Mouse (Mus musculus) liver, embryonic 13.5 days (tissue): ENCODE data around the gene Zfp961. TPM values are rescaled to one million over a fixed set of nuclear protein-coding genes. Genes with fewer than 3 reads are reported as not detected.
"Not testable (repeated sequence)": the region's sequence is repeated elsewhere in the genome, so short reads cannot be mapped to it uniquely, and the experiment has no call there.

Source experiments
- ATAC-seq: fragments of 200-750 bp; cut with Nextera tagmentation; 2 replicates; pipeline ENCODE4 v1.8.0; 2017; ENCODE audit warnings: low read depth, mild to moderate bottlenecking, moderate number of reproducible peaks, moderate library complexity
- DNase-seq: peaks from one replicate; pipeline ENCODE4 v3.0.0; 2022
- H3K27ac ChIP-seq: fragments of 300-500 bp; sonication (generic); 2 replicates; pipeline ENCODE4 v1.5.1; 2015; ENCODE audit warnings: moderate library complexity, mild to moderate bottlenecking, inconsistent platforms
- H3K27me3 ChIP-seq: fragments of 300-500 bp; sonication (generic); 2 replicates; pipeline ENCODE4 v1.6.1; 2015; ENCODE audit warnings: mild to moderate bottlenecking, inconsistent platforms
- H3K36me3 ChIP-seq: fragments of 300-500 bp; sonication (generic); 2 replicates; pipeline ENCODE4 v1.6.1; 2015; ENCODE audit warnings: mild to moderate bottlenecking, inconsistent platforms
- H3K4me1 ChIP-seq: fragments of 300-500 bp; sonication (generic); replicated peaks from 2 replicates; pipeline ENCODE4 v1.6.1; 2015; ENCODE audit warnings: inconsistent platforms
- H3K4me2 ChIP-seq: fragments of 300-500 bp; sonication (generic); 2 replicates; pipeline ENCODE4 v1.6.1; 2015; ENCODE audit warnings: inconsistent platforms, mild to moderate bottlenecking, moderate library complexity
- H3K4me3 ChIP-seq: fragments of 300-500 bp; sonication (generic); replicated peaks from 2 replicates; pipeline ENCODE4 v1.5.1; 2015; ENCODE audit warnings: mild to moderate bottlenecking, inconsistent platforms
- H3K9ac ChIP-seq: fragments of 300-500 bp; sonication (generic); 2 replicates; pipeline ENCODE4 v1.6.1; 2015; ENCODE audit warnings: mild to moderate bottlenecking, inconsistent platforms
- H3K9me3 ChIP-seq: fragments of 300-500 bp; sonication (generic); replicated peaks from 2 replicates; pipeline ENCODE4 v1.6.1; 2016; ENCODE audit warnings: inconsistent platforms
- WGBS: fragments of 180-500 bp; shearing (Covaris S2); methylation state at CpG from one replicate; pipeline ENCODE4 v1.1.7; 2015; ENCODE audit not compliant: insufficient replicate concordance; 5-methylcytosine and 5-hydroxymethylcytosine counted together
- polyA plus RNA-seq: library from polyadenylated mRNA; unstranded; fragments of >200 nt; fragmentation: Nextera tagmentation; extraction: Ambion mirVana; gene quantifications from 2 replicates; pipeline ENCODE4 v1.2.1, GENCODE M21; 2015

Gene Zfp961
- polyA plus RNA-seq, 1 experiment from 2014 or later: 9.0 TPM

DNA sequence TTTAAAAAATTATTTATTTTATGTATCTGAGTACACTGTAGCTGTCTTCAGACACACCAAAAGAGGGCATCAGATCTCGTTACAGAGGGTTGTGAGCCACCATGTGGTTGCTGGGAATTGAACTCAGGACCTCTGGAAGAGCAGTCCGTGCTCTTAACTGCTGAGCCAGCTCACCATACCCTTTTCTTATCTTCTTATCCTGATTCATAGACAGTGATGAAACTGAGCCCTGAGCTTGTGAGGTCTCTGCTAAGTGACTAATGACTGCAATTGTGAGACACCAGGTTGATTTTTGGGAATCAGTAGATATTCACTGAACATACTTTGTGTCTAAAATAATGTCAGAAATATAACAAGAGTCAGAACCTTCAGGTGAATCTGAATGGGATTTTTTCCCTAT lies 12.8 kb upstream of the Zfp961 start:
- not testable (repeated sequence) for H3K4me1 ChIP-seq, DNase-seq, H3K9me3 ChIP-seq, ATAC-seq, H3K27me3 ChIP-seq, H3K4me3 ChIP-seq, H3K9ac ChIP-seq, H3K27ac ChIP-seq, H3K36me3 ChIP-seq, H3K4me2 ChIP-seq
- 59% methylated on average over 2 of the region's 2 CpGs for WGBS

DNA sequence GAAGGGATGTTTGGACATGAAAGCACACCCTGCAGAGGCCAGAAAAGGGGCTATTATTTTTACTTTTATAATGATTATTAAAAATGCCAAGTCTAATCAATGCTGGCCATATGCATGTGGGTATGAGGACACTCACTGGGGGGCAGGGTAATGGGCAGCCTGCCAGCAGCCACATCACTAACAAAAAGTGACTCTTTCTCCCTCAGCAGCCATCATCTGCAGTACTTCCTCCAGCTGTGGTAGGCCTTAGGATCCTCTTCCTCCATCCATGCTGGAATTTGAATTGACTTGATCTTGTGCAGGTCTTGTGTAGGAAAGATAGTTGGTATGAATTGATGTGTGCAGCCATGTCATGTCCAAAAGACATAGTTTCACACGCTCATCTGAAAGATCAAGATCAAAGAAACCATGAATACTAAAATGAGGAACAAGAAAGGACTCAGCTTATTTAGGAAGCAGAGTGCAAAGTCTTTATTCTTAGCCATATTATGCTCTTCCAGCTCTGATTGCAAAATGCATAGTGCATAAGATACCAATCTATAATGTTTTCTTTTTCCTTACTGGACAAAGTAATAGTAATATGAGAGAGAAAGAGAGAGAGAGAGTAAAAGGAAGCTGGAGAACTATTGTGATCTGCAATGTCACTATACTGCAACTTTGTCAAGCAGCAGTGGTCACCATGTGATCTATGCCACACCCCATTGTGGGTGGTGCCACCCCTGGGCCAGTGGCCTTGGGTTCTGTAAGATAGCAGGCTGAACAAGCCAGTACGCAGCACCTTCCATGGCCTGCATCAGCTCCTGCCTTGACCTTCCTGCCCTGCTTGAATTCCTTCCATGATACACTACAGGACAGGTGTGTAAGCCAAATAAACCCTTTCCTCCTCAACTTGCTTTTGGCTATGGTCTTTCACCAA lies 10.3 kb upstream of the Zfp961 start:
- Histone ChIP-seq H3K27ac (no peak overlapping the region), H3K4me2 (no peak overlapping the region), H3K9me3 (no peaks in the 10 kb centered on the region), H3K4me1 (peaks cover 9% of the 10 kb centered on the region), H3K27me3 (peaks cover 2% of the 10 kb centered on the region), H3K4me3 (no peak overlapping the region), H3K9ac (no peak overlapping the region), H3K36me3 (no peaks in the 10 kb centered on the region)
- WGBS: 40% methylated on average over 2 of the region's 2 CpGs
- ATAC-seq: peak; percentile 87
- DNase-seq: peak; percentile 57

DNA sequence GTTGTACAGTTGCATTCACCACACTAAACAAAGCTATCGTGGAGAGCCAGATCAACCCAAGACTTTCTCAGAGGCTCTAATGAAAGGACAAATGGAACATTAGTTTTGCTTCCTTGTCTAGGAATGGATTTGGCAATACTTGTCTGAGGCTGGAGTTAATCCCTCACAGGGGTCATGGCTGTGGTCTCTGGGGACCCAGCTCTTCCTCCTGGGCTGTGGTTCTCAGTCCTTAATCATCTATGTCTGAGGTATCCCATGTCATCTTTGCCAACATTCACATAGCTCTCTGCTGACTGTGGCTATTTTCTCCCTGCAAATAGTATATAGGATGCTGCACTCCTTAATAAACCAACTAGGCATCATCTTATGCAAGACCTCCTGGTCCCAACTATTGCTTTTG lies 9.1 kb upstream of the Zfp961 start:
- Histone ChIP-seq H3K9ac (no peak overlapping the region), H3K9me3 (no peaks in the 10 kb centered on the region), H3K4me1 (peaks cover 9% of the 10 kb centered on the region), H3K4me2 (no peak overlapping the region), H3K27me3 (peaks cover 4% of the 10 kb centered on the region), H3K36me3 (no peaks in the 10 kb centered on the region), H3K4me3 (no peak overlapping the region), H3K27ac (no peak overlapping the region)
- 63% methylated on average over 1 of the region's 1 CpGs for WGBS
- ATAC-seq (no peak), DNase-seq (no peak)

DNA sequence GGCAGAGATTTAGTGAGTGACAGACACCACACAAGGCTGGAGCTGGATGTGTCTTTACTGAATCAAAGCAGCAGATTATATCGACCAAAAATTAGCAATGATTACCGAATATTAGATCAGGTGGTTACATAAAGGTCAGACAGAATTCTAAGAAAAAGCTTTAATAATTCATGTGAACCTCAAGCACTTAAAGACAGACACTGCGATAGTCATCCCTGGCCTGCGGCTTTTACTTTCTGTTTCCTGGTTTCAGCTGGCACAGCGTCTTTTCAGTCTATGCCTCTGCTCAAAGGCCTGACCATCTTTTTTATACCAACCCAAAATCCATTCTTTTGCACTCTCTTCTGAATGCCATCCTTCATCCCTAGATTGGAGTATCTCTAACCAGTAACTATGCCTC lies 2.2 kb upstream of the Zfp961 start:
- H3K4me2 ChIP-seq: no peak overlapping the region

DNA sequence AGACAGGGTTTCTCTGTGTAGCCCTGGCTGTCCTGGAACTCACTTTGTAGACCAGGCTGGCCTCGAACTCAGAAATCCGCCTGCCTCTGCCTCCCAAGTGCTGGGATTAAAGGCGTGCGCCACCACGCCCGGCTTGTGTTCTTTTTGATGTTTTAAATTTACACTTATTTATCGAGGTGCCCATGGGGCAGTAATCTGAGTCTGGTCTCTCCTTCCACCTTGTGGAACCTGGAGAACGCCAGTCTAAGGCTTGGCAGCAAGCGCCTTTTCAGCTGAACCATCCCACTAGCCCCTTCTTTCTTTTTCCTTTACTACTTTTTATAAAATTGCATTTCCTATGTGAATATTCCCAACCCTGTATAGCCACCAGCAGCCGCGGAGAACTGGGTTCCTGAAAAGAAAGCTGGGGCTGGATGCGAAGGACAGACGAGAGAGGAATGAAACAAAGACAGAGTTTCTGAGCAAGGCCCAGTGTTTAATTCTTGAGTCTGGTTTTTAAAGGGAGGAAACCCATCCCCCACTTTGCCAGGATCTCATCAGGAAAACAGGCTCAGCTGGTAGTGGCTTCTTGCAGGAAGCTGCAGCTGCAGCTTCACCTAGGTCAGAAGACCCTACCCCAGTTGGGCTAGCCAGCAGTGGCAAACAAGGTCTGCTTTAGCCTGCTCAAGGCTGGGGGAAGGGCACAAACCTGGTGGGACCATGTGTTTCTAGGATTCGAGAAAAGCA lies 761 bp downstream of the Zfp961 start:
- 0 out of 2 replicates have a peak, but pooled peaks cover 3% of the 10 kb centered on the region for H3K27me3 ChIP-seq
- peak overlapping the region; percentile 72 for H3K4me3 ChIP-seq
- no peaks in the 10 kb centered on the region for H3K9me3 ChIP-seq
- 21% methylated on average over 14 of the region's 14 CpGs for WGBS
- peaks cover 24% of the 10 kb centered on the region for H3K4me1 ChIP-seq
- ATAC-seq: no peak
- H3K36me3 ChIP-seq: peaks cover 20% of the 10 kb centered on the region
- 0 out of 2 replicates have a peak overlapping the region, but pooled peaks have one; percentile 1 for H3K27ac ChIP-seq
- H3K4me2 ChIP-seq: peak overlapping the region; percentile 79
- peak; percentile 1 for DNase-seq
- peak overlapping the region; percentile 84 for H3K9ac ChIP-seq

More for the DNA sequence above, 2.2 kb upstream of the Zfp961 start:
- no peak overlapping the region for H3K4me3 ChIP-seq
- H3K27ac ChIP-seq: no peak overlapping the region
- peaks cover 6% of the 10 kb centered on the region; the same call in 1 of the 2 replicates for H3K36me3 ChIP-seq
- H3K27me3 ChIP-seq: peaks cover 7% of the 10 kb centered on the region
- 74% methylated on average over 5 of the region's 5 CpGs for WGBS
- ATAC-seq (no peak), DNase-seq (no peak)
- H3K9me3 ChIP-seq: no peaks in the 10 kb centered on the region
- H3K4me1 ChIP-seq: peaks cover 24% of the 10 kb centered on the region
- no peak overlapping the region for H3K9ac ChIP-seq

DNA sequence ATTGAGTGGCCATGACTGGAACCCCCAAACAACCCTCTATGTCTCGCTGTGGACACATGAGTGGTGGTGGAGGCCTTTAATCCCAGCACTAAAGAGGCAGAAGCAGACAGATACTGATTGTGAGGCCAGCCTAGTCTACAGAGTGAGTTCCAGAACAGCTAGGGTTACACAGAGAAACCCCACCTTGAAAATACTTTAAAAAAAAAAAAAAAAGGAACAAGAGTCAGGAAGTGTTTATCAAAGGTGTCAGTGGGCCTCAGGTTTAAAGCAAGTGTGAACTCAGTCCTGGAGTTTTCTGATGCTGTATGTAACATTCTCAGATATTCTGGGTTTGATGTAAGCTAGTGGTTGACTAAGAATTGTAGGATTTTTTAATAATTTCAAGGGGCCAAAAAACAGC lies 1.7 kb downstream of the Zfp961 start:
- H3K4me3 ChIP-seq: 0 out of 2 replicates have a peak overlapping the region, but pooled peaks have one; percentile 72
- peak overlapping the region; percentile 84; the same call in 1 of the 2 replicates for H3K9ac ChIP-seq
- 83% methylated on average over 1 of the region's 1 CpGs for whole genome bisulfite sequencing
- ATAC-seq (no peak), DNase-seq (no peak)
- H3K27ac ChIP-seq: no peak overlapping the region
- H3K4me1 ChIP-seq: peaks cover 24% of the 10 kb centered on the region
- H3K4me2 ChIP-seq: peak overlapping the region; percentile 79
- 0 out of 2 replicates have a peak, but pooled peaks cover 3% of the 10 kb centered on the region for H3K27me3 ChIP-seq
- H3K36me3 ChIP-seq: peaks cover 20% of the 10 kb centered on the region
- no peaks in the 10 kb centered on the region for H3K9me3 ChIP-seq

DNA sequence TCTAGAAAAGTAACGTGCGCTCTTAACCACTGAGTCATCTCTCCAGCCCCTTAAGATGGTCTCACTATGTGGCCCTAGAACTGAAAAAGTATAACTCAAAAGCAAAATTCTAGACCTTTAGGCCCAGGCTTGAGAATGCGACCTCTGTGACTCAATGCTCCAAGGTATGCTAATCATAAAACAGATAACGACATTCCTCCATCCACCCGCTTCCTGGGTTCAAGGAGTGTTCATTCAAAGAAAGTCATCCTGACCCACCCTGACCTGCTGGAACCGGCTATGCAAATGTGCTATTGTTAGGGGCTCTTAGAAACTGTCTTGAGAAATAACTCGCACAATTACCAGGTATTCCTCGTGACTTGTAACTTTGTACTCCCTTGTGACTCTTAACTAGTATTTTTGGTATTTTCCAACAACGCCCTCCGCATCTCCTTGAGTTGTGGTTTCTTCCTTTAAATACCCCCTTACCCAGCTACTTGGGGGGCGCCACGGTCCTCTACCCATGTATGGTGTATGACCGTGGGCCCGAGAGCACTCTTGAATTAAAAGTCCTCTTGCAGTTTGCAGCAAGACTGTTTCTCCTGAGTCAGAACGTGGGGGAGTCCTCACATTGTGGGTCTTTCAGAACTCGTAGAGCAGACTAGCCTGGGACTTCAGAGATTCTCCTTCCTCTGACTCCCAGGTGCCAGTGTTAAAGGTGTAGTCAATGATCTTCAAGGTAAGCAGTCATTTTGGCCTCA lies 2.3 kb downstream of the Zfp961 start:
- DNase-seq, H3K9me3 ChIP-seq, H3K27me3 ChIP-seq, H3K27ac ChIP-seq, H3K9ac ChIP-seq, ATAC-seq, H3K4me2 ChIP-seq, H3K4me3 ChIP-seq: not testable (repeated sequence)
- 88% methylated on average over 16 of the region's 16 CpGs for WGBS
- H3K36me3 ChIP-seq: peaks cover 20% of the 10 kb centered on the region
- peaks cover 24% of the 10 kb centered on the region for H3K4me1 ChIP-seq

DNA sequence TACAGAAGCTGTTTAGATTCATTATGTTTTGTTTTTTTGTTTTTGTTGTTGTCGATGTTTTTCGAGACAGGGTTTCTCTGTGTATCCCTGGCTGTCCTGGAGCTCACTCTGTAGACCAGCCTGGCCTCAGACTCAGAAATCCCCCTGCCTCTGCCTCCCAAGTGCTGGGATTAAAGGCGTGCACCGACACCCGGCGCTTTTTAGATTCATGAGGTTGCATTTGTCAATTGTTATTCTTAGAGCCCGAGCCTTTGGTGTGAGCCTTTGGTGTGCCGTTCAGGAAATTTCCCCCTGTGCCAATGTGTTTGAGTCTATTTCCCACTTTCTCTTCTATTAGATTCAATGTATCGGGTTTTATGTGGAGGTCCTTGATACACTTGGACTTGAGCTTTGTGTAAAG lies 3.8 kb downstream of the Zfp961 start:
- Histone ChIP-seq H3K9ac (no peak overlapping the region), H3K9me3 (no peaks in the 10 kb centered on the region), H3K4me1 (peaks cover 24% of the 10 kb centered on the region), H3K4me2 (no peak overlapping the region), H3K4me3 (no peak overlapping the region), H3K36me3 (peaks cover 20% of the 10 kb centered on the region), H3K27ac (no peak overlapping the region), H3K27me3 (no peaks in the 10 kb centered on the region)
- no peak for ATAC-seq
- 92% methylated on average over 9 of the region's 9 CpGs for WGBS
- DNase-seq: no peak

DNA sequence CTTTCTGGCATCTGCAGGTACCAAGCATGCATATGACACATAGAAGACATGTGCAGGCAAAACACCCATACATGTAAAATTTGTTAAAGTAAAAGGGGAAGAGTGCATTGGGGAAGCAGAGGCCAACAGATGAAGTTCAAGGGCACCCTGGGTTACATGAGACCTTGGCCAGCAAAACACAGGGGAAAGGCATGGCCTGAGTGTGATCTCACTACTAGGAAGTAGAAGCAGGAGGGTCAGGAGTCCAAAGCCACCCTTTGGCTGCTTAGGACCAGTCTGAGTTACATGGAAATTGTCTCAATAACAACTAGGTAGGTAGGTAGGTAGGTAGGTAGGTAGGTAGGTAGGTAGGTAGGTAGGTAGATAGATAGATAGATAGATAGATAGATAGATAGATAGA lies 9.6 kb downstream of the Zfp961 start:
- Histone ChIP-seq H3K9ac (no peak overlapping the region), H3K27ac (no peak overlapping the region), H3K27me3 (no peaks in the 10 kb centered on the region), H3K4me3 (no peak overlapping the region), H3K9me3 (no peaks in the 10 kb centered on the region), H3K4me1 (peaks cover 9% of the 10 kb centered on the region; the same call in 1 of the 2 replicates), H3K36me3 (peaks cover 16% of the 10 kb centered on the region), H3K4me2 (no peak overlapping the region)
- DNase-seq (no peak), ATAC-seq (no peak)

DNA sequence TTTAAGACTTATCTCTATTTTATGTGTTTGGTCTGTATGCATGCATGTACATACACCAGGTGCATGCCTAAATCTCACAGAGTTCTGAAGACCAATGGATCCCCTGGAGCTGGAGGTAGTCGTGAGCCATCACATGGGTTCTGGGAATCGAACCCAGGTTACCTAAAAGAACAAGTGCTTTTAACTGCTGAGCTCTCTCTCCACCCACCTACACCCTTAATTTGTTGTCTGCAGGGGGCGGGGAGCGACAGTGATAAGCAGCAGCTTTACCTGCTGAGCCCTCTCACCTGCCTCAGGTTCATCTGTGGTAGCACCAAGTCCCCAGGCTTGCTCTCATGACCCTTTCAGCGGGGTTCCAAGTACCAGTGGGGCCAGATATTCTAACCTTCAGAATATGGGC lies 11.0 kb downstream of the Zfp961 start:
- no peak overlapping the region for H3K4me3 ChIP-seq
- ATAC-seq (no peak), DNase-seq (no peak)
- no peak overlapping the region for H3K4me2 ChIP-seq
- H3K9ac ChIP-seq: no peak overlapping the region
- H3K9me3 ChIP-seq: no peaks in the 10 kb centered on the region
- 79% methylated on average over 5 of the region's 5 CpGs for WGBS
- H3K27me3 ChIP-seq: no peaks in the 10 kb centered on the region
- no peak overlapping the region for H3K27ac ChIP-seq
- H3K4me1 ChIP-seq: peaks cover 9% of the 10 kb centered on the region; the same call in 1 of the 2 replicates
- peaks cover 29% of the 10 kb centered on the region for H3K36me3 ChIP-seq

DNA sequence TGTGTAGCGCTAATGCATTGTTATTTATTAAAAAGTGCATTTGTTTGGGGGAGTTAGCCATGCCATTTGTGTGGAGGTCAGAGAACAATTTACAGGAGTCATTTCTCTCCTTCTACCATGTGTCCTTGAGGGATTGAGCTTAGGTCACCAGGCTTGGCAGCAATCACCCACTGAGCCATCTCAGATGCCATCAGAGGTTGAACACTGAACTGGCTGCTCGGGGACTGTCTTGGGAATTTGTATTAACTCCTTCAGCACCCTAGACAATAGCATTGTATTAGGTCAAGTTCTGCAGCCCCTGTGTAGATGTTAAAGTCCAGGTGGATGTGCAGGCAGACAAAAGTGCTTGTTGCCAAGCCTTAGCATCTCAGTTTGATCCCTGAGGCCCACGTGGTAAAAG lies 13.2 kb downstream of the Zfp961 start:
- H3K4me2 ChIP-seq: no peak overlapping the region
- WGBS: 74% methylated on average over 3 of the region's 3 CpGs
- peaks cover 52% of the 10 kb centered on the region for H3K36me3 ChIP-seq
- no peak for DNase-seq
- H3K4me1 ChIP-seq: peaks cover 9% of the 10 kb centered on the region; the same call in 1 of the 2 replicates
- ATAC-seq: no peak
- no peak overlapping the region for H3K27ac ChIP-seq
- no peak overlapping the region for H3K4me3 ChIP-seq
- no peaks in the 10 kb centered on the region for H3K9me3 ChIP-seq
- no peak overlapping the region for H3K9ac ChIP-seq
- H3K27me3 ChIP-seq: no peaks in the 10 kb centered on the region
